Mouse (Mus musculus) C2C12 (cell line): ENCODE data around the gene Gp1ba.

ENCODE experiments used
- CEBPB ChIP-seq: IDR thresholded peaks from one replicate; pipeline ENCODE4 v1.6.1; 2011; ENCODE audit warnings: low read depth, mild to moderate bottlenecking, control low read depth, moderate library complexity
- CTCF ChIP-seq: IDR thresholded peaks from one replicate; pipeline ENCODE4 v1.5.1; 2011; ENCODE audit not compliant: control insufficient read depth, insufficient read depth, insufficient read length
- MAX ChIP-seq: IDR thresholded peaks from one replicate; pipeline ENCODE4 v1.6.1; 2011; ENCODE audit warnings: mild to moderate bottlenecking, control low read depth
- USF1 ChIP-seq: IDR thresholded peaks from one replicate; pipeline ENCODE4 v1.6.1; 2011; ENCODE audit warnings: low read depth, mild to moderate bottlenecking, control low read depth, moderate library complexity

- peak; percentile 21 for TF ChIP-seq CTCF
- no peak for TF ChIP-seq USF1
- TF ChIP-seq MAX, result peak; percentile 24
- TF ChIP-seq CEBPB, result no peak
Measured at GRCm38 (mm10) chr11:70646691-70647650, 8.0 kb downstream of the Gp1ba start, which contains the start of the genes Rnf167 and Slc25a11.
